Mouse (Mus musculus) heart, embryonic 10.5 days (tissue): ENCODE measurements around the gene Exosc2. TPM values are rescaled to one million over a fixed set of nuclear protein-coding genes. Genes with fewer than 3 reads are reported as not detected.

Experiments
- DNase-seq: peaks from one replicate; pipeline ENCODE4 v3.0.0-alpha.2; 2017; ENCODE audit warnings: low spot score
- H3K27ac ChIP-seq: fragments of 300-500 bp; sonication (generic); 2 replicates; pipeline ENCODE4 v1.5.1; 2016; ENCODE audit warnings: mild to moderate bottlenecking
- H3K27me3 ChIP-seq: fragments of 300-500 bp; sonication (generic); 2 replicates; pipeline ENCODE4 v1.6.1; 2016; ENCODE audit warnings: mild to moderate bottlenecking; ENCODE audit not compliant: poor library complexity, insufficient read depth, severe bottlenecking
- H3K36me3 ChIP-seq: fragments of 300-500 bp; sonication (generic); 2 replicates; pipeline ENCODE4 v1.6.1; 2016; ENCODE audit warnings: mild to moderate bottlenecking, moderate library complexity
- H3K4me1 ChIP-seq: fragments of 300-500 bp; sonication (generic); 2 replicates; pipeline ENCODE4 v1.6.1; 2016; ENCODE audit warnings: mild to moderate bottlenecking
- H3K4me3 ChIP-seq: fragments of 300-500 bp; sonication (generic); 2 replicates; pipeline ENCODE4 v1.5.1; 2016; ENCODE audit warnings: mild to moderate bottlenecking, moderate library complexity
- H3K9me3 ChIP-seq: fragments of 300-500 bp; sonication (generic); 2 replicates; pipeline ENCODE4 v1.6.1; 2016; ENCODE audit warnings: mild to moderate bottlenecking, moderate library complexity
- WGBS: fragments of 180-500 bp; shearing (Covaris S2); methylation state at CpG from one replicate; pipeline ENCODE4 v1.1.7; 2016; 5-methylcytosine and 5-hydroxymethylcytosine counted together
- polyA plus RNA-seq: library from polyadenylated mRNA; unstranded; fragments of >200 nt; fragmentation: Nextera tagmentation; extraction: Ambion mirVana; gene quantifications from 2 replicates; pipeline ENCODE4 v1.2.1, GENCODE M21; 2016

Exosc2 gene
- polyA plus RNA-seq = 63.0 and 76.3 TPM in 2 replicates

GRCm38 (mm10) chr2:31670551-31671035 lies at the start of gene Exosc2:
Gene Exosc2, plus strand, starts transcription at chr2:31670715.
- under 1% methylated on average over 27 of the region's 27 CpGs for WGBS
- peak; percentile 97 for DNase-seq
- Histone ChIP-seq H3K27me3 (peaks cover under 1% of the 10 kb centered on the region; the same call in 1 of the 2 replicates), H3K27ac (peak within 1 kb of the TSS; percentile 92), H3K4me3 (peak within 1 kb of the TSS; percentile 78), H3K9me3 (no peaks in the 10 kb centered on the region), H3K4me1 (peaks cover 13% of the 10 kb centered on the region), H3K36me3 (peaks cover 35% of the 10 kb centered on the region)

GRCm38 (mm10) chr2:31633531-31633930 lies 37.0 kb upstream of the Exosc2 start:
- Histone ChIP-seq H3K27ac (no peak overlapping the region), H3K9me3 (no peaks in the 10 kb centered on the region), H3K36me3 (no peaks in the 10 kb centered on the region), H3K4me1 (peaks cover 31% of the 10 kb centered on the region), H3K27me3 (peaks cover 84% of the 10 kb centered on the region), H3K4me3 (no peak overlapping the region)
- WGBS = 43% methylated on average over 3 of the region's 3 CpGs
- DNase-seq = no peak

GRCm38 (mm10) chr2:31635281-31636137 lies 35.0 kb upstream of the Exosc2 start:
- DNase-seq = no peak
- Histone ChIP-seq H3K4me3 (peak overlapping the region; percentile 44), H3K27ac (peak overlapping the region; percentile 5; the same call in 1 of the 2 replicates), H3K36me3 (no peaks in the 10 kb centered on the region), H3K4me1 (peaks cover 47% of the 10 kb centered on the region), H3K27me3 (peaks cover 98% of the 10 kb centered on the region), H3K9me3 (no peaks in the 10 kb centered on the region)
- 1% methylated on average over 52 of the region's 52 CpGs for WGBS

- Histone ChIP-seq H3K9me3 (no peaks in the 10 kb centered on the region), H3K27me3 (peaks cover 99% of the 10 kb centered on the region), H3K27ac (peak overlapping the region; percentile 5; the same call in 1 of the 2 replicates), H3K4me1 (peaks cover 51% of the 10 kb centered on the region), H3K36me3 (no peaks in the 10 kb centered on the region), H3K4me3 (peak overlapping the region; percentile 44)
- DNase-seq = no peak
- under 1% methylated on average over 48 of the region's 48 CpGs for WGBS
Measured at GRCm38 (mm10) chr2:31636138-31636741, 34.3 kb upstream of the Exosc2 start.

- Histone ChIP-seq H3K4me3 (peak overlapping the region; percentile 44), H3K36me3 (no peaks in the 10 kb centered on the region), H3K27me3 (peaks cover 100% of the 10 kb centered on the region), H3K9me3 (no peaks in the 10 kb centered on the region), H3K27ac (no peak overlapping the region), H3K4me1 (peaks cover 53% of the 10 kb centered on the region)
- DNase-seq = no peak
- under 1% methylated on average over 35 of the region's 35 CpGs for WGBS
Measured at GRCm38 (mm10) chr2:31636742-31637141, 33.8 kb upstream of the Exosc2 start.

- H3K9me3 ChIP-seq = no peaks in the 10 kb centered on the region
- WGBS = 2% methylated on average over 12 of the region's 12 CpGs
- peaks cover 53% of the 10 kb centered on the region for H3K4me1 ChIP-seq
- H3K36me3 ChIP-seq = no peaks in the 10 kb centered on the region
- H3K27me3 ChIP-seq = peaks cover 100% of the 10 kb centered on the region
- peak overlapping the region; percentile 35; the same call in 1 of the 2 replicates for H3K4me3 ChIP-seq
- H3K27ac ChIP-seq = no peak overlapping the region
- DNase-seq = no peak
Measured at GRCm38 (mm10) chr2:31637311-31637710, 33.2 kb upstream of the Exosc2 start.

GRCm38 (mm10) chr2:31637807-31638206 lies 32.7 kb upstream of the Exosc2 start:
- Histone ChIP-seq H3K27ac (no peak overlapping the region), H3K27me3 (peaks cover 100% of the 10 kb centered on the region), H3K4me1 (peaks cover 53% of the 10 kb centered on the region), H3K36me3 (no peaks in the 10 kb centered on the region), H3K9me3 (no peaks in the 10 kb centered on the region), H3K4me3 (peak overlapping the region; percentile 35)
- DNase-seq = no peak
- under 1% methylated on average over 22 of the region's 22 CpGs for WGBS

- Histone ChIP-seq H3K36me3 (no peaks in the 10 kb centered on the region), H3K27me3 (peaks cover 100% of the 10 kb centered on the region), H3K4me3 (no peak overlapping the region), H3K9me3 (no peaks in the 10 kb centered on the region), H3K4me1 (peaks cover 53% of the 10 kb centered on the region), H3K27ac (no peak overlapping the region)
- DNase-seq = no peak
- 2% methylated on average over 34 of the region's 34 CpGs for WGBS
Measured at GRCm38 (mm10) chr2:31638581-31639465, 31.7 kb upstream of the Exosc2 start.

- under 1% methylated on average over 12 of the region's 13 CpGs for WGBS
- Histone ChIP-seq H3K4me3 (no peak overlapping the region), H3K36me3 (no peaks in the 10 kb centered on the region), H3K27me3 (peaks cover 100% of the 10 kb centered on the region), H3K9me3 (no peaks in the 10 kb centered on the region), H3K27ac (no peak overlapping the region), H3K4me1 (peaks cover 53% of the 10 kb centered on the region)
- DNase-seq = no peak
Measured at GRCm38 (mm10) chr2:31639466-31639760, 31.1 kb upstream of the Exosc2 start.

- DNase-seq = no peak
- H3K27me3 ChIP-seq = peaks cover 100% of the 10 kb centered on the region
- H3K9me3 ChIP-seq = no peaks in the 10 kb centered on the region
- no peaks in the 10 kb centered on the region for H3K36me3 ChIP-seq
- peaks cover 50% of the 10 kb centered on the region for H3K4me1 ChIP-seq
- 2% methylated on average over 41 of the region's 41 CpGs for WGBS
- H3K27ac ChIP-seq = no peak within 1 kb of the TSS
- 0 out of 2 replicates have a peak within 1 kb of the TSS, but pooled peaks have one; percentile 16 for H3K4me3 ChIP-seq
Measured at GRCm38 (mm10) chr2:31639901-31640608, 30.5 kb upstream of the Exosc2 start, which contains the start of gene Prdm12. Gene Prdm12, plus strand, starts transcription at chr2:31640037.

- H3K4me1 ChIP-seq = peaks cover 42% of the 10 kb centered on the region
- WGBS = 1% methylated on average over 48 of the region's 48 CpGs
- no peak for DNase-seq
- no peaks in the 10 kb centered on the region for H3K9me3 ChIP-seq
- peaks cover 100% of the 10 kb centered on the region for H3K27me3 ChIP-seq
- no peaks in the 10 kb centered on the region for H3K36me3 ChIP-seq
- H3K27ac ChIP-seq = no peak overlapping the region
- peak overlapping the region; percentile 6; the same call in 1 of the 2 replicates for H3K4me3 ChIP-seq
Measured at GRCm38 (mm10) chr2:31640609-31641507, 29.7 kb upstream of the Exosc2 start.
